Mouse (Mus musculus) small intestine, adult 2 months (tissue): ENCODE data around the gene Sc5d.

ENCODE experiments used
- CTCF ChIP-seq: fragments of 200-500 bp; IDR thresholded peaks from 2 replicates; pipeline ENCODE4 v1.5.1; 2012; ENCODE audit warnings: low read depth, mild to moderate bottlenecking, control low read depth, inconsistent platforms, low read length, moderate library complexity, mixed read lengths; ENCODE audit not compliant: insufficient replicate concordance, insufficient read length; ENCODE audit errors: extremely low read depth
- POLR2A ChIP-seq: fragments of 200-500 bp; IDR thresholded peaks from 2 replicates; pipeline ENCODE4 v1.6.1; 2012; ENCODE audit warnings: low read depth, mild to moderate bottlenecking, control low read depth, inconsistent platforms, low read length, moderate library complexity

DNA sequence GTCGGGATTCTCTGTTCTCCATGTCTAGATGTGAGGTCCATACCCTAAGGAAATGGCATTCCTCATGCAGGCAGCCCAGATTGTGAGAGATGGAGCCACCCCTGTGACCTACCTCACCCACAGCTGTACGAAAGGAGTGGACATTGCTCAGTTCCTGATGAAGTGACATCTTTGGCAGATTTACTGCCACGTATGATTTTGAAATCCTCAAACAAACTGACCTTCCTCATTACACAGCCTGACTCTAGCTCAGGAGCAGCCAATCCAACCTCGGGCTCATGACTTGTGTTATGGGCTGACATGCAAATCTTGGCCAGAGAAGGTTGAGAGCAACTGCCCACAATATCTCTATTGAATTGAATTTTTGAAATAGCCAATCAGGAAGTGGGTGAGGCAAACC is 15.6 kb upstream of the Sc5d start:
- TF ChIP-seq POLR2A (no peak), CTCF (no peak)
